Mouse (Mus musculus) layer of hippocampus, postnatal 14 days (tissue): ENCODE measurements at regions not wholly inside any gene's neighbourhood (a gene's known extent, or its start where the extent isn't known, plus 50 kb on each side); places are given as distances from the start of the nearest gene placed in this dataset.

Experiments
- DNase-seq, 2 experiments: peaks; one replicate each; pipeline ENCODE4 v3.0.0; 2021 to 2022; ENCODE audit warnings: low spot score in 2 of 2, mixed read lengths in 1 of 2

GRCm38 (mm10) chrX:5873464-5873863 is 173.8 kb upstream of the Nudt11 start:
- no peak for DNase-seq

- DNase-seq, result peak in 1 of 2 experiments; percentile 1
Measured at GRCm38 (mm10) chrX:5917203-5917602, 130.1 kb upstream of the Nudt11 start.

- DNase-seq, result no peak
Measured at GRCm38 (mm10) chrX:5933517-5933916, 113.7 kb upstream of the Nudt11 start.

GRCm38 (mm10) chrX:5941956-5942355 is 105.3 kb upstream of the Nudt11 start:
- DNase-seq, result no peak
